Mouse (Mus musculus) heart, postnatal 10 days (tissue): Measurements from ENCODE around the gene Sod1. TPM values are rescaled to one million over a fixed set of nuclear protein-coding genes. Genes with fewer than 3 reads are reported as not detected.
A peak's percentile ranks its signal among the peaks of the same experiment; 100 is the strongest.

Experiments used
- DNase-seq, 2 experiments: peaks; one replicate each; pipeline ENCODE4 v3.0.0; 2021
- intact Hi-C: fragments of 180-260 bp; cut with DNase I; formaldehyde crosslinking; loops from one replicate; pipeline ENCODE4 v1.15.1; 2025
- total RNA-seq, 2 experiments: library from RNA; stranded (reverse); gene quantifications; 2 replicates each; pipeline ENCODE4 v1.2.3; 2021

Sod1 gene
- total RNA-seq = 100 to 1,000 TPM; 520 to 541 TPM

- DNase-seq = peak; percentile 97 to 98
- intact Hi-C loops = loop anchor here (1.0 to 5.0 kb wide), 2 partner anchors 23 to 62 kb away; partner anchors contain the start of gene Scaf4
Observed at GRCm38 (mm10) chr16:90220026-90220891, at the start of gene Sod1. Sod1 (plus strand) TSS chr16:90220754.

- intact Hi-C loops = no loop called here
- DNase-seq = no peak
Observed at GRCm38 (mm10) chr16:90171416-90171815, 49.1 kb upstream of the Sod1 start.

GRCm38 (mm10) chr16:90176472-90176871 lies 44.1 kb upstream of the Sod1 start:
- no peak for DNase-seq
- intact Hi-C loops = no loop called here

GRCm38 (mm10) chr16:90177425-90177824 lies 43.1 kb upstream of the Sod1 start:
- DNase-seq = no peak

GRCm38 (mm10) chr16:90178404-90178803 lies 42.1 kb upstream of the Sod1 start:
- intact Hi-C loops = no loop called here
- DNase-seq = no peak

More at GRCm38 (mm10) chr16:90177425-90177824, 43.1 kb upstream of the Sod1 start:
- intact Hi-C loops = no loop called here

- intact Hi-C loops = no loop called here
- no peak for DNase-seq
Observed at GRCm38 (mm10) chr16:90179892-90180291, 40.7 kb upstream of the Sod1 start.

- intact Hi-C loops = no loop called here
- no peak for DNase-seq
Observed at GRCm38 (mm10) chr16:90180975-90181374, 39.6 kb upstream of the Sod1 start.

- intact Hi-C loops = no loop called here
- DNase-seq = peak in 1 of 2 experiments; percentile 19
Observed at GRCm38 (mm10) chr16:90181673-90182072, 38.9 kb upstream of the Sod1 start.

- intact Hi-C loops = no loop called here
- no peak for DNase-seq
Observed at GRCm38 (mm10) chr16:90184135-90184534, 36.4 kb upstream of the Sod1 start.

- intact Hi-C loops = loop anchor here (1.0 to 5.0 kb wide), 3 partner anchors 244 to 411 kb away; no protein-coding TSS in a partner anchor
- peak; percentile 81 to 86 for DNase-seq
Observed at GRCm38 (mm10) chr16:90185928-90186588, 34.5 kb upstream of the Sod1 start.

- peak; percentile 45 to 70 for DNase-seq
- intact Hi-C loops = loop anchor here (2.0 to 5.0 kb wide), 2 partner anchors 245 to 413 kb away; no protein-coding TSS in a partner anchor
Observed at GRCm38 (mm10) chr16:90187453-90187852, 33.1 kb upstream of the Sod1 start.

- DNase-seq = no peak
- intact Hi-C loops = no loop called here
Observed at GRCm38 (mm10) chr16:90191289-90191688, 29.3 kb upstream of the Sod1 start.

- intact Hi-C loops = no loop called here
- no peak for DNase-seq
Observed at GRCm38 (mm10) chr16:90193719-90194118, 26.8 kb upstream of the Sod1 start.

- DNase-seq = no peak
- intact Hi-C loops = loop anchor here (1.0 to 5.0 kb wide), 2 partner anchors 24 to 86 kb away; partner anchors contain the start of genes Scaf4 and Sod1
Observed at GRCm38 (mm10) chr16:90196688-90197240, 23.8 kb upstream of the Sod1 start.

GRCm38 (mm10) chr16:90197337-90197973 lies 23.1 kb upstream of the Sod1 start:
- intact Hi-C loops = loop anchor here (1.0 to 5.0 kb wide), 2 partner anchors 23 to 85 kb away; partner anchors contain the start of genes Scaf4 and Sod1
- DNase-seq = peak; percentile 88 to 90

GRCm38 (mm10) chr16:90198626-90199025 lies 21.9 kb upstream of the Sod1 start:
- no peak for DNase-seq
- intact Hi-C loops = loop anchor here (5.0 kb wide), 1 partner anchor 84 kb away; the partner anchor contains the start of gene Scaf4

- intact Hi-C loops = loop anchor here (5.0 kb wide), 1 partner anchor 83 kb away; the partner anchor contains the start of gene Scaf4
- DNase-seq = no peak
Observed at GRCm38 (mm10) chr16:90199174-90199573, 21.4 kb upstream of the Sod1 start.

GRCm38 (mm10) chr16:90202140-90202539 lies 18.4 kb upstream of the Sod1 start:
- no peak for DNase-seq
- intact Hi-C loops = no loop called here

- no peak for DNase-seq
- intact Hi-C loops = no loop called here
Observed at GRCm38 (mm10) chr16:90203226-90203962, 17.2 kb upstream of the Sod1 start.

GRCm38 (mm10) chr16:90204868-90205267 lies 15.7 kb upstream of the Sod1 start:
- intact Hi-C loops = no loop called here
- no peak for DNase-seq
